Mouse (Mus musculus): ENCODE measurements around the gene Ift140. TPM values are rescaled to one million over a fixed set of nuclear protein-coding genes. Genes with fewer than 3 reads are reported as not detected.

The Ift140 gene
- polyA plus RNA-seq, 1 experiment from 2014 or later, result 139 TPM

GRCm38 (mm10) chr17:25100052-25100451 lies 84.2 kb downstream of the Ift140 start:
- WGBS (ENCODE audit: insufficient replicate concordance), result 90% methylated on average over 6 of the region's 6 CpGs
- no peak overlapping the region for H3K4me2 ChIP-seq
- H3K4me1 ChIP-seq (replicated peaks), result peaks cover 12% of the 10 kb centered on the region
- no peaks in the 10 kb centered on the region for H3K27me3 ChIP-seq
- peaks cover 95% of the 10 kb centered on the region for H3K36me3 ChIP-seq (replicated peaks)
- H3K9me3 ChIP-seq (replicated peaks), result no peaks in the 10 kb centered on the region
- no peak overlapping the region for H3K4me3 ChIP-seq (replicated peaks)
- H3K9ac ChIP-seq, result no peak overlapping the region
- no peak for ATAC-seq (ENCODE audit: insufficient read depth)
- H3K27ac ChIP-seq (replicated peaks), result peak overlapping the region; percentile 51; the same call in 1 of the 2 replicates

GRCm38 (mm10) chr17:25101338-25101737 lies 85.5 kb downstream of the Ift140 start:
- Histone ChIP-seq H3K9me3 (replicated peaks) (no peaks in the 10 kb centered on the region), H3K4me1 (replicated peaks) (0 out of 2 replicates have a peak, but pooled peaks cover 2% of the 10 kb centered on the region), H3K36me3 (replicated peaks) (peaks cover 94% of the 10 kb centered on the region), H3K27me3 (no peaks in the 10 kb centered on the region), H3K4me2 (no peak overlapping the region), H3K27ac (replicated peaks) (no peak overlapping the region), H3K4me3 (replicated peaks) (no peak overlapping the region), H3K9ac (no peak overlapping the region)
- no peak for ATAC-seq (ENCODE audit: insufficient read depth)
- 91% methylated on average over 11 of the region's 11 CpGs for WGBS (ENCODE audit: insufficient replicate concordance)

GRCm38 (mm10) chr17:25107786-25108185 lies 91.9 kb downstream of the Ift140 start:
- no peak overlapping the region for H3K27ac ChIP-seq (replicated peaks)
- 74% methylated on average over 16 of the region's 16 CpGs for WGBS (ENCODE audit: insufficient replicate concordance)
- no peak overlapping the region for H3K4me2 ChIP-seq
- no peaks in the 10 kb centered on the region for H3K27me3 ChIP-seq
- no peak overlapping the region for H3K9ac ChIP-seq
- no peak for ATAC-seq (ENCODE audit: insufficient read depth)
- H3K9me3 ChIP-seq (replicated peaks), result no peaks in the 10 kb centered on the region
- H3K4me3 ChIP-seq (replicated peaks), result no peak overlapping the region
- peaks cover 61% of the 10 kb centered on the region for H3K36me3 ChIP-seq (replicated peaks)
- H3K4me1 ChIP-seq (replicated peaks), result 0 out of 2 replicates have a peak, but pooled peaks cover 4% of the 10 kb centered on the region

GRCm38 (mm10) chr17:25109578-25109977 lies 93.7 kb downstream of the Ift140 start:
- Histone ChIP-seq H3K4me3 (replicated peaks) (no peak overlapping the region), H3K4me2 (no peak overlapping the region), H3K27ac (replicated peaks) (no peak overlapping the region), H3K36me3 (replicated peaks) (peaks cover 44% of the 10 kb centered on the region), H3K9me3 (replicated peaks) (no peaks in the 10 kb centered on the region), H3K4me1 (replicated peaks) (peaks cover 9% of the 10 kb centered on the region), H3K9ac (no peak overlapping the region), H3K27me3 (no peaks in the 10 kb centered on the region)
- WGBS (ENCODE audit: insufficient replicate concordance), result 76% methylated on average over 2 of the region's 2 CpGs
- ATAC-seq (ENCODE audit: insufficient read depth), result peak; percentile 64

GRCm38 (mm10) chr17:25110590-25110989 lies 94.7 kb downstream of the Ift140 start:
- H3K36me3 ChIP-seq (replicated peaks), result peaks cover 39% of the 10 kb centered on the region
- WGBS (ENCODE audit: insufficient replicate concordance), result 81% methylated on average over 6 of the region's 6 CpGs
- H3K4me3 ChIP-seq (replicated peaks), result no peak overlapping the region
- no peaks in the 10 kb centered on the region for H3K9me3 ChIP-seq (replicated peaks)
- H3K27me3 ChIP-seq, result no peaks in the 10 kb centered on the region
- ATAC-seq (ENCODE audit: insufficient read depth), result no peak
- H3K9ac ChIP-seq, result no peak overlapping the region
- H3K4me1 ChIP-seq (replicated peaks), result peaks cover 19% of the 10 kb centered on the region
- no peak overlapping the region for H3K27ac ChIP-seq (replicated peaks)
- no peak overlapping the region for H3K4me2 ChIP-seq

- H3K9ac ChIP-seq, result no peak overlapping the region
- H3K4me2 ChIP-seq, result no peak overlapping the region
- peaks cover 32% of the 10 kb centered on the region for H3K36me3 ChIP-seq (replicated peaks)
- 74% methylated on average over 5 of the region's 5 CpGs for WGBS (ENCODE audit: insufficient replicate concordance)
- no peak overlapping the region for H3K4me3 ChIP-seq (replicated peaks)
- peaks cover 24% of the 10 kb centered on the region for H3K4me1 ChIP-seq (replicated peaks)
- no peak for ATAC-seq (ENCODE audit: insufficient read depth)
- no peak overlapping the region for H3K27ac ChIP-seq (replicated peaks)
- no peaks in the 10 kb centered on the region for H3K9me3 ChIP-seq (replicated peaks)
- no peaks in the 10 kb centered on the region for H3K27me3 ChIP-seq
Measured at GRCm38 (mm10) chr17:25111220-25111619, 95.3 kb downstream of the Ift140 start.

- no peak for ATAC-seq (ENCODE audit: insufficient read depth)
- H3K36me3 ChIP-seq (replicated peaks), result peaks cover 31% of the 10 kb centered on the region
- H3K4me3 ChIP-seq (replicated peaks), result no peak overlapping the region
- H3K4me2 ChIP-seq, result no peak overlapping the region
- H3K27me3 ChIP-seq, result no peaks in the 10 kb centered on the region
- peak overlapping the region; percentile 57; the same call in 1 of the 2 replicates for H3K27ac ChIP-seq (replicated peaks)
- H3K9me3 ChIP-seq (replicated peaks), result no peaks in the 10 kb centered on the region
- H3K9ac ChIP-seq, result no peak overlapping the region
- 71% methylated on average over 8 of the region's 8 CpGs for WGBS (ENCODE audit: insufficient replicate concordance)
- peaks cover 27% of the 10 kb centered on the region for H3K4me1 ChIP-seq (replicated peaks)
Measured at GRCm38 (mm10) chr17:25111739-25112422, 96.0 kb downstream of the Ift140 start.

- ATAC-seq (ENCODE audit: insufficient read depth), result no peak
- Histone ChIP-seq H3K9ac (no peak overlapping the region), H3K27ac (replicated peaks) (peak overlapping the region; percentile 57; the same call in 1 of the 2 replicates), H3K9me3 (replicated peaks) (no peaks in the 10 kb centered on the region), H3K4me1 (replicated peaks) (peaks cover 31% of the 10 kb centered on the region), H3K27me3 (no peaks in the 10 kb centered on the region), H3K36me3 (replicated peaks) (peaks cover 28% of the 10 kb centered on the region), H3K4me3 (replicated peaks) (no peak overlapping the region), H3K4me2 (no peak overlapping the region)
- 74% methylated on average over 3 of the region's 3 CpGs for WGBS (ENCODE audit: insufficient replicate concordance)
Measured at GRCm38 (mm10) chr17:25112423-25112810, 96.5 kb downstream of the Ift140 start.

GRCm38 (mm10) chr17:25114908-25115645 lies 99.2 kb downstream of the Ift140 start:
- Histone ChIP-seq H3K4me1 (replicated peaks) (peaks cover 39% of the 10 kb centered on the region), H3K9me3 (replicated peaks) (no peaks in the 10 kb centered on the region), H3K4me3 (replicated peaks) (peak overlapping the region; percentile 74), H3K27ac (replicated peaks) (peak overlapping the region; percentile 85), H3K36me3 (replicated peaks) (peaks cover 11% of the 10 kb centered on the region; the same call in 1 of the 2 replicates), H3K4me2 (peak overlapping the region; percentile 100), H3K27me3 (peaks cover 8% of the 10 kb centered on the region), H3K9ac (peak overlapping the region; percentile 69)
- ATAC-seq (ENCODE audit: insufficient read depth), result peak; percentile 68
- WGBS (ENCODE audit: insufficient replicate concordance), result 9% methylated on average over 23 of the region's 23 CpGs

GRCm38 (mm10) chr17:25115664-25116432 lies 100.0 kb downstream of the Ift140 start, which contains the start of gene Telo2:
Gene Telo2 (minus strand): TSS chr17:25115967.
- H3K4me2 ChIP-seq, result peak within 1 kb of the TSS; percentile 100
- peak within 1 kb of the TSS; percentile 74 for H3K4me3 ChIP-seq (replicated peaks)
- no peaks in the 10 kb centered on the region for H3K9me3 ChIP-seq (replicated peaks)
- peak; percentile 86 for ATAC-seq (ENCODE audit: insufficient read depth)
- H3K36me3 ChIP-seq (replicated peaks), result 0 out of 2 replicates have a peak, but pooled peaks cover 3% of the 10 kb centered on the region
- H3K9ac ChIP-seq, result peak within 1 kb of the TSS; percentile 69
- peaks cover 41% of the 10 kb centered on the region for H3K4me1 ChIP-seq (replicated peaks)
- peaks cover 14% of the 10 kb centered on the region for H3K27me3 ChIP-seq
- peak within 1 kb of the TSS; percentile 85 for H3K27ac ChIP-seq (replicated peaks)
- 5% methylated on average over 40 of the region's 40 CpGs for WGBS (ENCODE audit: insufficient replicate concordance)

GRCm38 (mm10) chr17:25117263-25117662 lies 101.4 kb downstream of the Ift140 start:
- H3K27ac ChIP-seq (replicated peaks), result no peak overlapping the region
- 35% methylated on average over 4 of the region's 4 CpGs for whole genome bisulfite sequencing (ENCODE audit: insufficient replicate concordance)

More at GRCm38 (mm10) chr17:25117263-25117662, 101.4 kb downstream of the Ift140 start:
- Histone ChIP-seq H3K9ac (no peak overlapping the region), H3K4me1 (replicated peaks) (peaks cover 41% of the 10 kb centered on the region), H3K27me3 (peaks cover 24% of the 10 kb centered on the region), H3K4me2 (no peak overlapping the region), H3K4me3 (replicated peaks) (no peak overlapping the region), H3K36me3 (replicated peaks) (0 out of 2 replicates have a peak, but pooled peaks cover 1% of the 10 kb centered on the region), H3K9me3 (replicated peaks) (no peaks in the 10 kb centered on the region)
- ATAC-seq (ENCODE audit: insufficient read depth), result no peak

All from liver, embryonic 15.5 days (tissue).